Mouse (Mus musculus) testis, adult 2 months (tissue): Measurements from ENCODE around the gene Elmo1. TPM values are rescaled to one million over a fixed set of nuclear protein-coding genes. Genes with fewer than 3 reads are reported as not detected.
A peak's percentile ranks its signal among the peaks of the same experiment; 100 is the strongest.

ENCODE experiments used
- H3K27ac ChIP-seq: fragments of 200-500 bp; 2 replicates; pipeline ENCODE4 v1.5.1; 2012; ENCODE audit warnings: low read depth, low read length; ENCODE audit not compliant: control insufficient read depth, insufficient read depth
- H3K27me3 ChIP-seq: fragments of 200-500 bp; 2 replicates; pipeline ENCODE4 v1.6.1; 2012; ENCODE audit warnings: mild to moderate bottlenecking, low read length, moderate library complexity; ENCODE audit not compliant: control insufficient read depth, insufficient read depth
- H3K36me3 ChIP-seq: fragments of 200-500 bp; 2 replicates; pipeline ENCODE4 v1.6.1; 2012; ENCODE audit warnings: mild to moderate bottlenecking, low read length; ENCODE audit not compliant: control insufficient read depth, insufficient read depth
- H3K4me1 ChIP-seq: fragments of 200-500 bp; 2 replicates; pipeline ENCODE4 v1.6.1; 2012; ENCODE audit warnings: low read length; ENCODE audit not compliant: control insufficient read depth, insufficient read depth
- H3K4me3 ChIP-seq: fragments of 200-500 bp; 2 replicates; pipeline ENCODE4 v1.5.1; 2012; ENCODE audit warnings: low read depth, mild to moderate bottlenecking, low read length, moderate library complexity, mixed read lengths; ENCODE audit not compliant: control insufficient read depth
- CTCF ChIP-seq: fragments of 200-500 bp; IDR thresholded peaks from 2 replicates; pipeline ENCODE4 v1.5.1; 2012; ENCODE audit warnings: low read depth, mild to moderate bottlenecking, inconsistent platforms, low read length, moderate library complexity; ENCODE audit not compliant: control insufficient read depth, insufficient read depth, insufficient replicate concordance
- POLR2A ChIP-seq: fragments of 200-500 bp; IDR thresholded peaks from 2 replicates; pipeline ENCODE4 v1.6.1; 2012; ENCODE audit warnings: low read depth, mild to moderate bottlenecking, inconsistent platforms, low read length, moderate library complexity; ENCODE audit not compliant: control insufficient read depth
- polyA plus RNA-seq: library from polyadenylated mRNA; depleted of rRNA; stranded (reverse); fragments of >200 nt; gene quantifications from 2 replicates; pipeline ENCODE4 v1.2.3, GENCODE M21; 2012

Elmo1 gene
- polyA plus RNA-seq, 1 experiment = 17.9 TPM

DNA sequence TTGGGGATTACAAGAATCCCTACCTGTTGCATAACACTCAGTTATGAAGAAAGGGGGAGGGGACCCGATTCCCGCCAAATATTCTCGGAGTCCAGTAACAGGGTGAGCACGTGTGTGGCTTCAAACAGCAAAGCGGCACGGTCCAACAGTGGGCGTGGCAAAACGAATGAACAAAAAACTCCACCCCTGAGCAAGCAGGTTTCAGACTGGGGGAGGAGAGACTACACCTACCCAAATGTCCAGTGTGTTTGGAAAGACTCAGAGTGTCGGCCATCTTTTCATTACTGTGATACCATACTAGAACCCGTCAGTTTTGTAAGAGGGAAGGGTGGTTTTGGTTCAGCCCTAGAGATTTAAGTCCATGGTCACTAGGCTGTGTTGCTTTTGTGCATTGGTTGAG lies 35.4 kb downstream of the Elmo1 start:
- no peak for TF ChIP-seq POLR2A
- no peak for TF ChIP-seq CTCF
- Histone ChIP-seq H3K27ac (no peak overlapping the region), H3K4me1 (no peaks in the 10 kb centered on the region), H3K27me3 (no peaks in the 10 kb centered on the region), H3K36me3 (no peaks in the 10 kb centered on the region), H3K4me3 (no peak overlapping the region)

DNA sequence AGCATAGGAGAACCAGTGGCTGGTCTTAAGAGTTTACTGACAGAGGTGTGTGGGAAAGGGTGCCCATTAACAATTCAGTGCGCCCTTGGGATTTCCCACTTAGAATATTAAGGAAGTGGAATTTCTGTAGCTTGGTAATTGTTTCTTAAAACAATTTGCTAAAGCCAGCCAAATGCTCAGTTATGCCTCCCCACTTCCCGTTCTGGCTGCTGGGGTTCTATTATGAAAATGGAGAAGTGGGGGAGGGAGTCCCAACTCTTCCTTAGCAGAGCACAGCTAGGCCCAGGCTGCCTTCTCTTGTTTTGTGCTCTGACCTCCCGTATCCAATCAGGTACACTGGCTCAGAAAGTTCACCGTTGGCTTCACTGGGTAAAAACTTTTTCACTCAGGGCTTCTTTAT lies 37.2 kb downstream of the Elmo1 start:
- TF ChIP-seq POLR2A (no peak), CTCF (no peak)
- Histone ChIP-seq H3K27me3 (no peaks in the 10 kb centered on the region), H3K27ac (peak overlapping the region; percentile 3; the same call in 1 of the 2 replicates), H3K36me3 (no peaks in the 10 kb centered on the region), H3K4me3 (no peak overlapping the region), H3K4me1 (no peaks in the 10 kb centered on the region; the same call in 1 of the 2 replicates)

DNA sequence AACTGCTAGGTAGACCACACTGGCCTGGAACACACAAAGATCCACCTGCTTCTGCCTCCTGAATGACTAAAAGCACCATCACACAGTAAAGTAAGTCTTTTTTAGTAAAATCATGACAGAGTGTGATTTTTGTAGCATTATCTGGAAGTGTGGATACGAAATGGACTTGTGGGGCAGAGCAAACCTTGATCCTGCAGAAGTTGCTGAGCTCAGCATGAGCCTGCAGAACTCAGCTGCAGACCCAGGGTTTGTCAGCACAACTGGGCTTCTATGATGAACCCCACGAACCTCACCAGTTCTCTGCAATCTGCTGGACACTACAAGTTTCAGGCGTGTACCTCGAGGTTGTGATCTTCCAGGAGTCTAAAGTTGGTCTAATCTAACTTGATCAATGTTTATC lies 37.7 kb downstream of the Elmo1 start:
- no peaks in the 10 kb centered on the region; the same call in none of the 2 replicates for H3K4me1 ChIP-seq
- TF ChIP-seq POLR2A (no peak), CTCF (no peak)
- H3K27ac ChIP-seq = peak overlapping the region; percentile 3; the same call in 1 of the 2 replicates
- H3K36me3 ChIP-seq = no peaks in the 10 kb centered on the region
- no peak overlapping the region for H3K4me3 ChIP-seq
- no peaks in the 10 kb centered on the region for H3K27me3 ChIP-seq

DNA sequence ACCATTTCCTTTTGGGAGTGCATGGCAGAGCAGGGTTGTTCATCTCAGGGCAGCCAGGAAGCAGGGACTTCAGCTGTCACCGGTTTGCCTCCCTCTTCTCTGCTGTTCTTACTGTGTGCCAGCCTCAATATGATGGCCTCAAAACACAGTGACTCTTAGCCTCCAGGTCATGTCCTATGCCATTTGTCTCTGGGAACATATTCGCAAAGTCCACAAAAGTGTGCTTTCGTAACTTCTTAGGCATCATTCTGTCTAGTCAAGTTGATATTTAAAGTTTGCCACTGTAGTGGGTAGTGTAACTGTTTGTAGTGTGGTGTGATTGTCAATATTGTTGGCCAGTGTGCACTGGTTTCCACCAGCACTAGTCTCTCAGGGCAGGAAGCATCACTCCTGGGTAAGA lies 40.3 kb downstream of the Elmo1 start:
- Histone ChIP-seq H3K27me3 (no peaks in the 10 kb centered on the region), H3K4me1 (no peaks in the 10 kb centered on the region; the same call in none of the 2 replicates), H3K27ac (no peak overlapping the region), H3K4me3 (no peak overlapping the region), H3K36me3 (no peaks in the 10 kb centered on the region)
- TF ChIP-seq CTCF (no peak), POLR2A (no peak)

DNA sequence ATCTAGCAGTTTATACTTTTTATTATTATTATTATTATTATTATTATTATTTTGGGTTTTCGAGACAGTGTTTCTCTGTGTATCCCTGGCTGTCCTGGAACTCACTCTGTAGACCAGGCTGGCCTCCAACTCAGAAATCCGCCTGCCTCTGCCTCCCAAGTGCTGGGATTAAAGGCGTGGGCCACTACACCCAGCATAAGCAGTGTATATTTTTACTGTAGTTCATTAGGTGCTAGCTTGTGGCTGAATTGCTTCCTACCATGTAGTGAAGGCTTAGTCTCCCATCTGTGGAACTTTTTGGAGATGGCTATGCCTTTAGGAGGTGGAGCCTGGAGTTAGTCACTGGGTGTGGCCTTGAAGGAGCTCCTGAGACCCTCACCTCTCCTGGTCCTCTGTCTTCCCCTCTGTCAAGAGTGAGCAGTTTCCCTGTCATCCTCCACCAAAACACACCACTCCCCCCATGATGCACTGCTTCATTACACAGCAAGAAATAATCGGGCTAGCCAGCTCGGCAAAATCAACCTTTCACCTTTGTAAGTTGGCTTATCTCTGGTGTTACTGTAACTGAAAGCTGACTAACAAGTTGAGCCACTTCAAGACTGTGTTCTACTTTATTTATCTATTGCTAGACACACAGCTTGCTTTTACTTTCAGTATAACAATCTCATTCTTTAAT lies 41.1 kb downstream of the Elmo1 start:
- Histone ChIP-seq H3K27me3 (no peaks in the 10 kb centered on the region), H3K36me3 (no peaks in the 10 kb centered on the region), H3K27ac (no peak overlapping the region), H3K4me3 (no peak overlapping the region), H3K4me1 (no peaks in the 10 kb centered on the region; the same call in none of the 2 replicates)
- no peak for TF ChIP-seq CTCF
- TF ChIP-seq POLR2A = no peak

DNA sequence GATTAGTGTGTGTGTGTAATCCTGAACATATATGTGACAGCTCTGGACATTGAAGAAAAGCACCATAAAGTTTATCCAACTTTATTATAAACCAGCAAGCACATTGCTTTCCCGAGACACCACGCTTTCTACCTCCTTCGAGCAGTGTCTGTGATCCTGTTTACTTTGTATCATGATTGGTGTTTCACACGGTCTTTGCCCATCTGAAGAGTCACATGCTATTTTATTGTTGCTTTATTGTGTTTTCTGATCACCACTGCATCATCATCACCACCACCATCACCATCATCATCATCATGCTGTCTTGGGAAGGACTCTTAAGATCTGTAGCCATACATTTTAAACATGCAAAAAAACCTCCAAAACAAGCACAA lies 41.6 kb downstream of the Elmo1 start:
- no peak for TF ChIP-seq CTCF
- no peak for TF ChIP-seq POLR2A
- no peak overlapping the region for H3K27ac ChIP-seq
- H3K4me3 ChIP-seq = no peak overlapping the region
- no peaks in the 10 kb centered on the region; the same call in none of the 2 replicates for H3K4me1 ChIP-seq
- H3K36me3 ChIP-seq = no peaks in the 10 kb centered on the region
- no peaks in the 10 kb centered on the region for H3K27me3 ChIP-seq

DNA sequence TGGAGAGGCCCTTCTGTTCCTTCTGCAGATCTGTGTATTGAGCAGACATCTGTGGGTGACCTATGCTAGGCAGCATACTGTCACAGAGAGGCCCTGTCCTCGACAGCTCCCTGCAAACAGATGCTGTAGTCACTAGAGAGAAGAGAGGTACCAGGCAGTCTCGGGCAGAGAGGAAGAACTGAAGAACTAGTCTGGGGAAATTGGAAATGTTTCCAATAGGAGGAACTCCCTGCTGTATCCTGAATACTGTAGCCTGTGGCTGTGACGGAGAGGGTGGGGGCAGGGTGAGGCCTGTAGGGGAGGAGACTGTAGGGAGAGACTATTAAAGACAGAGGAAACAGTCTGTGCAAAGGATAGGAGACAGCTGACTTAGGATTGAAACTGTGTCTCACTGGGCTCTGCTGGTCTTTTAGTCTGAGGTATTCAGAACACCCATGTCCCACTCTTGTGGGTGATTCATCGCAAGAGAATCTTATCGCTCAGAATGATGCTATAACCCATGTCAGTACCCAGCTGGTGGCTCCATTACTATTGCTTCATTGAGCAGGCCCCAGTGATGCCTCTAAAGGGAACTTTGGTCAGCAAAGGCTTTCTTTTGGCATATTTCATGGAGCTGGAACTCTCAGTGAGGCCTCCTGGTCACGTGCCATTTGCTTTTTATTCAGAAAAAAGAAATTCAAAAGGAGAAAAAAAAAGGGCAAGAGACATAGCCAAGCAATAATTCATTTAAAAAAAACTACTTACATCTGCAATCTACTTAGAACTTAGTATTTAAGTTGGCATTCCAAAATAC lies 43.4 kb downstream of the Elmo1 start:
- no peak for TF ChIP-seq POLR2A
- TF ChIP-seq CTCF = no peak
- Histone ChIP-seq H3K36me3 (no peaks in the 10 kb centered on the region), H3K4me3 (no peak overlapping the region), H3K4me1 (no peaks in the 10 kb centered on the region; the same call in none of the 2 replicates), H3K27ac (peak overlapping the region; percentile 52), H3K27me3 (no peaks in the 10 kb centered on the region)
